Mouse (Mus musculus) small intestine, adult 2 months (tissue): ENCODE measurements around the gene Mpo. TPM values are rescaled to one million over a fixed set of nuclear protein-coding genes. Genes with fewer than 3 reads are reported as not detected.

Source experiments
- H3K27ac ChIP-seq: fragments of 200-500 bp; 2 replicates; pipeline ENCODE4 v1.5.1; 2012; ENCODE audit warnings: low read depth, low read length, control low read depth, inconsistent platforms; ENCODE audit not compliant: insufficient read depth
- H3K27me3 ChIP-seq: fragments of 200-500 bp; 2 replicates; pipeline ENCODE4 v1.6.1; 2012; ENCODE audit warnings: mild to moderate bottlenecking, moderate library complexity, low read length, inconsistent platforms; ENCODE audit not compliant: control insufficient read depth, insufficient read depth
- H3K36me3 ChIP-seq: fragments of 200-500 bp; 2 replicates; pipeline ENCODE4 v1.6.1; 2012; ENCODE audit warnings: mild to moderate bottlenecking, low read length, control low read depth, inconsistent platforms; ENCODE audit not compliant: control insufficient read depth, insufficient read depth
- H3K4me1 ChIP-seq: fragments of 200-500 bp; 2 replicates; pipeline ENCODE4 v1.6.1; 2012; ENCODE audit warnings: low read length, inconsistent platforms, mixed read lengths; ENCODE audit not compliant: control insufficient read depth, insufficient read depth, insufficient read length
- H3K4me3 ChIP-seq: fragments of 200-500 bp; 2 replicates; pipeline ENCODE4 v1.5.1; 2012; ENCODE audit warnings: low read depth, mild to moderate bottlenecking, control low read depth, inconsistent platforms, low read length, moderate library complexity
- CTCF ChIP-seq: fragments of 200-500 bp; IDR thresholded peaks from 2 replicates; pipeline ENCODE4 v1.5.1; 2012; ENCODE audit warnings: low read depth, mild to moderate bottlenecking, control low read depth, inconsistent platforms, low read length, moderate library complexity, mixed read lengths; ENCODE audit not compliant: insufficient replicate concordance, insufficient read length; ENCODE audit errors: extremely low read depth
- POLR2A ChIP-seq: fragments of 200-500 bp; IDR thresholded peaks from 2 replicates; pipeline ENCODE4 v1.6.1; 2012; ENCODE audit warnings: low read depth, mild to moderate bottlenecking, control low read depth, inconsistent platforms, low read length, moderate library complexity
- WGBS: fragments of 180-500 bp; shearing (Covaris S2); methylation state at CpG from one replicate; pipeline ENCODE4 v1.1.7; 2018; 5-methylcytosine and 5-hydroxymethylcytosine counted together
- polyA plus RNA-seq: library from polyadenylated mRNA; depleted of rRNA; stranded (reverse); fragments of >200 nt; gene quantifications from 2 replicates; pipeline ENCODE4 v1.2.3, GENCODE M21; 2012

Mpo gene
- polyA plus RNA-seq, 1 experiment, result 0.08 TPM

DNA sequence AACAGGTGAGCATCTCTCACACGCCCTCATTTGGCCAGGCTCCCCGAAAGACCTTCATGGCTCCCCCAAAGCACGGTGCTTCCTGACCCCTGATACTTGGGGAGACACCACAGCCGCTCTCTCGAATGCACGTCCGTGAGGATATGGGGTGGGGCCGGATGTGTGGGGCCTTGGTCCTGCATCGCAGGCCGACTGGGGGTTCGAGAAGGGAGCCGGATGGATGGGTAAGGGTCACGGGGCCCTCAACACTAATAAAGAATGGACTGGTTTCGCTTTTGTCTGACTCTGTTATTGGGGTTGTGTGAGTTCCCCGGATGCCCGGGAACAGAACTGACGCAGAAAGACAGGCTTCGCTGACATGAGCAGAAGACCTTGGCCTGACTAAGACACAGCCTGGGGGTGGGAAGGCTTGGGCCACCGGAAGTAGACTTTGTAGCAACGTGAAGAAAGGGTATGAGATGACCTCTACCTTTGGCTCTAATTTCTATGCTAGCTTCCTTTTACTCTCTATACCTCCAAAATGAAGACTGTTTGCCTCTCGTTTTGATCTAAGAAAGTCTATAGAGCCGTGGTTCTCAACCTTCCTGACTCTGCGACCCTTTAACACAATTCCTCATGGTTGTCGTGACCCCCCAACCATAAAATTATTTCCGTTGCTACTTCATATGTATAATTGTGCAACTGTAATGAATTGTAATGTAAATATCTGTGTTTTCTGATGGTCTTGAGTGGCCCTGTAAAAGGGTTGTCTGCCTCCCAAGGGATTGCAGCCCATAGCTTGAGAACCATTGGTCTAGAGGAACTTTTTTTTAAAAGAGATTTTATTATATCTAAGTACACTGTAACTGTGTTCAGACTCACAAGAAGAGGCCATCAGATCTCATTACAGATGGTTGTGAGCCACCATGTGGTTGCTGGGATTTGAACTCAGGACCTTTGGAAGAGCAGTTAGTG is 36.1 kb upstream of the Mpo start:
- 0 out of 2 replicates have a peak, but pooled peaks cover 6% of the 10 kb centered on the region for H3K36me3 ChIP-seq
- peak overlapping the region; percentile 79 for H3K27ac ChIP-seq
- H3K4me1 ChIP-seq, result no peaks in the 10 kb centered on the region
- peak overlapping the region; percentile 78 for H3K4me3 ChIP-seq
- peaks cover 15% of the 10 kb centered on the region; the same call in 1 of the 2 replicates for H3K27me3 ChIP-seq
- 75% methylated on average over 25 of the region's 25 CpGs for WGBS
- TF ChIP-seq CTCF (no peak), POLR2A (no peak)

DNA sequence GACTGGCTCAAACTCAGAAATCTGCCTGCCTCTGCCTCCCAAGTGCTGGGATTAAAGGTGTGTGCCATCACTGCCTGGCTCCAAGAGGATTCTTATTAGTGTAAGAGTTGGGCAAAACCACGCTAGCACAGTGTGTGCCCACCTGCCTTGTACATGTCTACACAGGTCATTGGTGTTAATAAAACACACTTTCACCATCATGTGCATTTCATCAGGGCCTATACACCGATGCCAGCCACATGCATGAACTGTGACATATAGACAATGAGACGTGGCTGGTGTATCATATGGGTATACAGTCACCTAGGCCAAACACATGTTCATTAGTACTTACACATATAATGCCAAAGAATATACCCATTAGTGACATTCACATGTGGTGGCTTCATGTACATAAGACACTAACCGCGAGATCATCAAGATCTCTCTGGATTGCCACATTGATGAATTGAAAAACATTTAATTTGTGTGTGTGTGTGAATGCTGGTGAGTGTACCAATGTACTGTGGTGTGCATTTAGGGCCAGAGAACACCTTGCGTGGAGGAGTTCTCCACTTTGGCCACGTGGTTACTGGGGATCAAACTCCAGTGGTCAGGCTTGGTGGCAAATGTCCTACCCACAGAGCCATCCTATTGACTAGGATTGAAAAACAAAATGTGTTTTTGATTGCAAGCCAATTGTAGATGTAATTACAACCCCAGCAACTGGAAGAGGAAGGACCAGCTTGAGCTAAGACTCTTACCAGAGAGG is 35.0 kb upstream of the Mpo start:
- TF ChIP-seq CTCF (no peak), POLR2A (no peak)
- Histone ChIP-seq H3K27me3 (peaks cover 18% of the 10 kb centered on the region), H3K4me1 (no peaks in the 10 kb centered on the region; the same call in 1 of the 2 replicates), H3K4me3 (no peak overlapping the region), H3K27ac (no peak overlapping the region), H3K36me3 (0 out of 2 replicates have a peak, but pooled peaks cover 6% of the 10 kb centered on the region)
- 75% methylated on average over 7 of the region's 7 CpGs for WGBS

DNA sequence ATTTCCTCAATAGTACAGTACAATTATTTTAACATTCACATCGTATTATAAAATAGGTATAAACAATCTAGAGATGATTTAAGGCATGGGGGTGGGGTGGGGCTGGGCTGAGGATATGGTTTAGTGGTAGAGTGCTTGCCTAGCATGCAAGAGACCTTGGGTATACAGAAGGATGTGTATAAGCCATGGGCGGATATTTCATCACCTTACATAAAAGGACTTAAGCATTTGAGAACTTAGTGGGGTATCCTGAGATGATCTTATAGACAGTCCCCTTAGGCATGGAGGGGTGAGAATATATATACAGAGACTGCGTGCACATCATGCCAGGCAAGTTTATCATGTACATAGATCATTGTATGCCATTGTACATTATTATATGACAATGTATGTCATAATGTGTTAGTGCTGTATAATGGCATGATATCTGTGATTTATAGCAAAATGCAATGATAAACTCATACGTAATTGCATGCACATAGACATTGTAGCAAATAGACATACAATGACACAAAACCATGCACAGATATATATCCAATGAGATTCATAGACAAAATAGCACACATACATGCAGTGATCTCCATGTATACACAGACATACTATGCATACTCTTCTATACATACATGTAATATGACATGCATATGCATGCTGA is 34.3 kb upstream of the Mpo start:
- WGBS, result 65% methylated on average over 4 of the region's 4 CpGs
- 0 out of 2 replicates have a peak, but pooled peaks cover 6% of the 10 kb centered on the region for H3K36me3 ChIP-seq
- no peaks in the 10 kb centered on the region; the same call in none of the 2 replicates for H3K4me1 ChIP-seq
- H3K27me3 ChIP-seq, result peaks cover 26% of the 10 kb centered on the region
- H3K27ac ChIP-seq, result no peak overlapping the region
- no peak overlapping the region for H3K4me3 ChIP-seq
- TF ChIP-seq CTCF (no peak), POLR2A (no peak)

DNA sequence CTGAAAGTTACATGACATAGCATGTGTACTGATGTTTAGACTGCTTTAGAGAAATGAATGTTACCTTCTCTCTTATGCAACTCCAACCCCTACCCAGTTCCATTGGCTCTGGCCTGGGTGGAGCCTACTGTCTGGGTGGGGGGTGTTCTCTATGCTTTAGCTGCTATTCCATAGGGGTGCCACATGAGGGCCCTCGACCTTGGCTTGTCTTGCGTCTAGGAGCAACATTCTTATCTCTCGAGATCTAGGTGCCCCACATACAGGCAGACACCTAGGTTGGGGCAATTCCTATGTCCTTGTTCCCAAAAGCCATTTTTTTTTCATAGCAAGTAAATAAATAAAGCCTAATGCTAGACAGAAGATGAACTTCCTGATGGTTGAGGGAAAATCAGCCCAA is 33.8 kb upstream of the Mpo start:
- Histone ChIP-seq H3K4me3 (no peak overlapping the region), H3K36me3 (0 out of 2 replicates have a peak, but pooled peaks cover 6% of the 10 kb centered on the region), H3K27me3 (peaks cover 31% of the 10 kb centered on the region), H3K27ac (no peak overlapping the region), H3K4me1 (peaks cover 3% of the 10 kb centered on the region)
- TF ChIP-seq CTCF (peak; percentile 32; the same call in 1 of the 2 replicates), POLR2A (no peak)
- 3% methylated on average over 3 of the region's 3 CpGs for WGBS

DNA sequence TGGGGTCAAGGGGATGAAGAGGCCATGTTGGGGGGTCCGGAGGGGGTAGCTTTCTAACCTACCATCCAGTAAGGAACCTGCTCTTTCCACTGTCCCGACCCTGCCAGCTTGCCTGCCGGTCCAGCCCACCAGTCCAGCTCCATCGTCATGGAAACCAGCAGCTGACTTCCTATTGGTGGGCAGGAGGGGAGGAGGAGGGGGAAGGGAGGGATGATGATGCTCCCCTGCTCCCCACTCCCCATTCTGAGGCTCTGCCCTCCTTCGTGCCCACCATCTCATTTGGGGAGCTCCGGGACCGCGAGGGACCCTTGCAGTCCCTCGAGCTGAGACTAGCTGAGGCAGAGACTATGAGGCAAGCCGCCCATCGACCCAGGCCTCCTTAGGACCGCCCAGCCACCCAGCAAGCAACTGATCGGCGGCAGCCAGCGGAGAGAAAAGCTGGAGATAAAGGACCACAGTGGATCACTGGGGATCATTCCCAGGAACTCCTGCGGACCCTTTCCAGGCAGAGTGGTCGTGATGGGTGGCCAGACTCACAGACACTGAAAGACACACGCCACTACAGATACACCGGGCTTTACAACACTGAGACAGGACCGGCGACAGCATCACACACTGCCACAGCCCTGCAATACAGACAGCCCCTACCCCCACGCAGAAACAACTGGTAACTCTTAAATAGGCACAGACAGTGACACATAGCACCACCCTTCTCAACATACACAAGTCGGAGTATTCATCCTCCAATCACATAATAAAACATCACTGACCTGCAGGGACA is 32.9 kb upstream of the Mpo start, which contains the start of gene Tspoap1:
Gene Tspoap1, plus strand, starts transcription at position 241 of the 781 bp plus-strand sequence.
- Histone ChIP-seq H3K36me3 (0 out of 2 replicates have a peak, but pooled peaks cover 6% of the 10 kb centered on the region), H3K4me3 (no peak within 1 kb of the TSS), H3K4me1 (peaks cover 3% of the 10 kb centered on the region), H3K27me3 (peaks cover 36% of the 10 kb centered on the region), H3K27ac (no peak within 1 kb of the TSS)
- 12% methylated on average over 23 of the region's 23 CpGs for WGBS
- TF ChIP-seq POLR2A (no peak), CTCF (no peak)

DNA sequence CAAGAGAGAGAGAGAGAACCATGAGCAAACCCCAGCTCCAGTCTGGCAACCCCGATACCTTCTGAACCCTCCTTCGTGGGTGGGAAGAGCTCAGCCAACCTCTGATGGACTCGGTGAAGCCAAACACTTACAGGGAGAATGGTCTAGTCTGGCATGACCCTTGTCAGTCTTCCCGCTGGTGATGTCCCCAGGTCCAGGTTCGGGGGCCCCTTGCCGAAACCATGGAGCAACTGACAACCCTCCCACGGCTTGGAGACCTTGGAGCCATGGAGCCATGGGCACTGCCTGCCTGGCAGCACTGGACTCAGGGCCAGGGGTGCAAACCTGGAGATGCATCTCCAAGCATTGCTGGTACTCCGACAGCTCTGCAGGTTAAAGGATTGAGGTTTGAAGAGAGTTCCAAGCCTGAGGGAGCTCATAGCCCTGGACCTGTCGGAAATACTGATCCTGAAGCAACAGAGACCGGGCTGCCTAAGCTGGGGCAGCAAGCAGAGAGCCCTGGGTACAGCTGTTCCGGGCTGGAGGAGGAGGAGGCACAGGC is 32.1 kb upstream of the Mpo start:
- Histone ChIP-seq H3K4me3 (no peak overlapping the region), H3K27ac (no peak overlapping the region), H3K27me3 (peaks cover 36% of the 10 kb centered on the region), H3K36me3 (0 out of 2 replicates have a peak, but pooled peaks cover 6% of the 10 kb centered on the region), H3K4me1 (peaks cover 3% of the 10 kb centered on the region)
- TF ChIP-seq POLR2A, result no peak
- TF ChIP-seq CTCF, result no peak
- WGBS, result 68% methylated on average over 11 of the region's 11 CpGs
